Mouse (Mus musculus) layer of hippocampus, adult 2 months (tissue): ENCODE measurements around the gene Sbno1. TPM values are rescaled to one million over a fixed set of nuclear protein-coding genes. Genes with fewer than 3 reads are reported as not detected.
"Not testable (repeated sequence)": the region's sequence is repeated elsewhere in the genome, so short reads cannot be mapped to it uniquely, and the experiment has no call there.

Experiments
- DNase-seq, 2 experiments: peaks; one replicate each; pipeline ENCODE4 v3.0.0; 2022; ENCODE audit warnings: low spot score in 2 of 2
- H3K27ac ChIP-seq: fragments of 200-600 bp; 2 replicates; pipeline ENCODE4 v1.8.1; 2022
- H3K4me3 ChIP-seq: fragments of 200-600 bp; 2 replicates; pipeline ENCODE4 v1.8.1; 2022; ENCODE audit warnings: mild to moderate bottlenecking
- CTCF ChIP-seq: fragments of 200-600 bp; conservative IDR thresholded peaks from 2 replicates; pipeline ENCODE4 v1.8.1; 2022; ENCODE audit warnings: antibody characterized with exemption, mild to moderate bottlenecking, moderate library complexity
- long read RNA-seq, 2 experiments: library from polyadenylated mRNA; stranded (forward); transcript quantifications; one replicate each; pipeline ENCODE4 v2.0.0; 2021; ENCODE audit warnings: borderline mapping rate in 2 of 2
- total RNA-seq, 2 experiments: library from RNA; stranded (reverse); gene quantifications; 2 replicates each; pipeline ENCODE4 v1.2.3; 2021

Sbno1 gene
- total RNA-seq = 100 to 1,000 TPM; 157 to 166 TPM
- long read RNA-seq, experiment 1, full-length matches to known transcripts = 16 of 32 reads
- long read RNA-seq, experiment 1, partial matches to known transcripts = 2 of 32 reads
- long read RNA-seq, experiment 1, other reads (novel, unspliced or antisense) = 14 of 32 reads
- long read RNA-seq, experiment 2, full-length matches to known transcripts = 32 of 78 reads
- long read RNA-seq, experiment 2, partial matches to known transcripts = 5 of 78 reads
- long read RNA-seq, experiment 2, other reads (novel, unspliced or antisense) = 41 of 78 reads

GRCm38 (mm10) chr5:124425412-124426259 is at the start of gene Sbno1:
Gene Sbno1 (minus strand): TSS chr5:124426001.
- peak; percentile 87 to 94 for DNase-seq
- TF ChIP-seq CTCF = peak; percentile 52
- Histone ChIP-seq H3K4me3 (peak within 1 kb of the TSS; percentile 98), H3K27ac (peak within 1 kb of the TSS; percentile 99)

DNA sequence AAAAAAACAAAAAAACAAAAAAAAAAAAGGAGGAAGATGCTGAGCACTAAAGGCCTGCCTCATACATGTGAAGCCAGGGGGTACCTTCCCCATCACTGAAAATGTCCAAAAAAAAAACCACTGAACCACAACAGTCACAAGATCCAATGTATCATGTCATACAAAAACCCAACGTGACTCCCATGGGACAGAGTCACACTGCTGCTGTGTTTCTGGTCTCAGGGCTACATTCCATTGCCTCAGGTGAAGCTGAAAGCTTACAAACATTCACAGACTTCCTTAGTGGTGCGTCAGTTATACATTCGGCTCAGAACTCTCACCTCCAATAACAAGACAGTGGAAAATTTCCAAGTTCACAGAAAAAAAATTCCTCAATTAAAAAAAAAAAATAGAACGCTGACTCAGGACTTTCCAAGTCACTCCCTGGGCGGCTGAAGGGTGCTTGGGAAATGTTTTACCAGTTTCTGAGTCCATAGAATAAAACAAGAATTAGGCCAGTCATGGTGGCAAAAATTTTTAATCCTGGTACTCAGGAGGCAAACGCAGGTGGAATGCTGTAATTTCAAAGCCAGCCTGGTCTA is 44.9 kb upstream of the Sbno1 start:
- no peak for TF ChIP-seq CTCF
- Histone ChIP-seq H3K27ac (no peak overlapping the region), H3K4me3 (no peak overlapping the region)
- DNase-seq = no peak

DNA sequence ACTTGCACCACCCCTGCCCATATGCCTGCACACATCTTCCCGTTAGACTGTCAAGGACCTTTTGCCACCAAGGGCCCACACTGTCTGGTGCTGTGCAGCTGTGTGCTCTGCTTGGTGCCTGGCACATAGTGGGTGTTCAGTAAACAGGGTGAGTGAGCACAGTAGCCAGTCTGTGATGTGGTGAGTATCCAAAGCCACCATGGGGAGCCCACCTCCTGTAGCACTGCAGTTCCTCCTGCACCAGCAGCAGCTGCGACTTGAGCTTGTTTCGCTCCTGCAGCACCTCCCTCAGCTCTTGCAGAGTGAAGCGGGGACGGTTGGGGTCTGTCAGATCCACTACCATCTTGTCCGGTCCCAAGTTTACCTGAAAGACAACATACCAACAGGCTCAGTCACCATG is 43.7 kb upstream of the Sbno1 start:
- no peak for DNase-seq
- Histone ChIP-seq H3K27ac (no peak overlapping the region), H3K4me3 (no peak overlapping the region)
- TF ChIP-seq CTCF = no peak

- Histone ChIP-seq H3K27ac (peak overlapping the region; percentile 14; the same call in 1 of the 2 replicates), H3K4me3 (no peak overlapping the region)
- no peak for TF ChIP-seq CTCF
- no peak for DNase-seq
These were observed 42.6 kb upstream of the Sbno1 start for GRCm38 (mm10) chr5:124468365-124468764.

- no peak for TF ChIP-seq CTCF
- Histone ChIP-seq H3K4me3 (no peak overlapping the region), H3K27ac (peak overlapping the region; percentile 14; the same call in 1 of the 2 replicates)
- DNase-seq = no peak
These were observed 42.0 kb upstream of the Sbno1 start for GRCm38 (mm10) chr5:124467766-124468165.

DNA sequence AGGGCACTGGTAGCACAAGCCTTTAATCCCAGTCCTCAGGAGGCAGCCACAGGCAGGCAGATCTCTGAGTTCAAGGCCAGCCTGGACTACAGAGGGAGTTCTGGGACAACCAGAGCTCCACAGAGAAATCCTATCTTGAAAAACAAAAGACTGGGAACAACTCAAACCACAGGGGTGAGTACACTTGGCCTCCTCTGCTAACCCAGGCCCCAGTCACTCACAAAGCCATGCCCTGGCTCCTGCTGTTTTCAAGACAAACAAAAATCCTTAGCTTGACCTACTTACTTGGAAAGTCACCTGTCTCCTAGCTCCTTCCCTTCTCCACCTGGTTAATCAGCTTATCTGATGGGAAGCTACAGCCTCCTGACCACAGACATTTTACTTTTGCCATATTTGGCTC is 39.1 kb upstream of the Sbno1 start:
- Histone ChIP-seq H3K4me3 (no peak overlapping the region), H3K27ac (no peak overlapping the region)
- TF ChIP-seq CTCF = no peak
- no peak for DNase-seq

DNA sequence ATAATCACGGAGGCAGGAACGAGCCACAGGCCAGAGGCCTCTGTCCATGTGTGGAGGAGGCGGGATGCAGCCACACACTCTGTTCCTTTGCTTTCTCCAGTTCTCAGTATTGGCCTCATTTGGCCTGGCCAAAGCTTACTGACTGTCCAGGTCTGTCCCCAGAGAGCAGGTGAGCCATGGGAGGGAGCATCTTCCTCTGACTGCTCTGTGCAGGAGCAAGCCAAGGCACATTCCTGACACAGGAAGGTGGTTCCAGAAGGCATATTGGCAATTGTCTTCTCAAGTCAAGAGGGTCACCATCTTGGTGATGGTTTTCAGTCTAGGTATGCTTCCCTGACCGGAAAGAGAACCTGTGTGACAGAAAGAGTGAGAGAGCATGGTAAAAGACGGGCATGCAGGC is 37.7 kb upstream of the Sbno1 start:
- TF ChIP-seq CTCF = no peak
- no peak for DNase-seq
- Histone ChIP-seq H3K27ac (no peak overlapping the region), H3K4me3 (no peak overlapping the region)

DNA sequence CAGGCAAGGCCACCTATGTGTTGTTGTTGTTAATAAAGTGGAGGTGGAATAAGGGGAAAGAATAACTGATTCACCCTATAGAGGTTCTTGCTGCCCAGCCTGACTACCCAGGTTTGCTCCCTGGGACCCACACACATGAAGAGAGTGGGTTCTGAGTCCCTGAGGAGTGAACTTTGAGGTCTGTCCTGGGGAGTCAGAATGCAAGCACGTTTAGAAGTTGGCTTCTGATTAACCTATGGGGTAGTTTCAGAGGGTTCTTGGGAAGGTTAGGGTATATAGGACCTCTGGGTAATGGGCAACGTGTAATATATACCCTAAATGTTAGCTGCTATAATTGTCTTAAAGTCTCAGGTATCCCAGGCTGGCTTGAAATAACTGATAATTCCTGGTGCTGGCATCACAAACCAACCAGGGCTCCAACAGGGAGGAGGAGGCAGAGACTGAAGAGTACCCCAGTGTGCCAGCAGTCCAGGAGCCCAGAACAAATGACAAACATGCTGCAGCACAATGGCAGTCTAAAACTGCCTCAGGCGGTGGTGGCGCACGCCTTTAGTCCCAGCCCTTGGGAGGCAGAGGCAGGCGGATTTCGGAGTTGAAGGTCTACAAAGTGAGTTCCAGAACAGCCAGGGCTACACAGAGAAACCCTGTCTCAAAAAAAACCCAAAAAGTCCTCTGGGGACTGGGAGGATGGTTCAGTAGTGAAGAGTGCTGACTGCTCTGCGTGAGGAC is 36.7 kb upstream of the Sbno1 start:
- no peak overlapping the region; the same call in 1 of the 2 replicates for H3K27ac ChIP-seq
- H3K4me3 ChIP-seq = no peak overlapping the region
- no peak for DNase-seq
- TF ChIP-seq CTCF = no peak

DNA sequence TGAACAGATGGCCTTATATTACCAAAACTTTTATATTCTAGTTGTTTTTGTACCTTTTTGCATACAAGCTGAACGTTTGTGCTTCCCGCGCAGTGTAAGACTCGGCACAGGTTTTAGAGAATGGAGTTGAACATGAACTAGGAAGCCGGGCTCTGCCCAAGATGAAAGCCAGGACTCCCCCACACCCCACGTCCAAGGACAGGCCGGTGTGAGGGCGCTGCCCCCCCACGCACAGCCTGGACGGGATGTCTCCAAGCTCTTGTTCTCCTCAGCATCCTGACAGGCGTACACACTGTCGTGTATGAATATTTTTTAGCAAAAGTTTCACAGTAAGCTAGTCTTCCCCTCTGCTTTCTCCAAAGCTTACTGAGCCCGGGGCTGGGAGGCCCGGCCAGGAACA is 35.1 kb upstream of the Sbno1 start:
- not testable (repeated sequence) for H3K4me3 ChIP-seq, DNase-seq
- peak overlapping the region; percentile 19; the same call in 1 of the 2 replicates for H3K27ac ChIP-seq

- Histone ChIP-seq H3K27ac (peak overlapping the region; percentile 86), H3K4me3 (peak overlapping the region; percentile 9; the same call in 1 of the 2 replicates)
- peak in 1 of 2 experiments; percentile 62 for DNase-seq
- no peak for TF ChIP-seq CTCF
These were observed 31.0 kb upstream of the Sbno1 start for GRCm38 (mm10) chr5:124456762-124457161.

GRCm38 (mm10) chr5:124454082-124454419 is 28.2 kb upstream of the Sbno1 start:
- peak overlapping the region; percentile 97 for H3K27ac ChIP-seq
- DNase-seq = no peak
- TF ChIP-seq CTCF = no peak
- no peak overlapping the region for H3K4me3 ChIP-seq

GRCm38 (mm10) chr5:124453339-124454081 is 27.7 kb upstream of the Sbno1 start:
- peak overlapping the region; percentile 27 for H3K4me3 ChIP-seq
- peak; percentile 82 to 85 for DNase-seq
- no peak for TF ChIP-seq CTCF
- peak overlapping the region; percentile 97 for H3K27ac ChIP-seq
